Mouse (Mus musculus) heart, adult 2 months (tissue): ENCODE measurements around the gene Hacd1.

Experiments used
- CTCF ChIP-seq: fragments of 200-600 bp; IDR thresholded peaks from 2 replicates; pipeline ENCODE4 v1.8.1; 2022; ENCODE audit warnings: antibody characterized with exemption, mild to moderate bottlenecking, moderate library complexity
- POLR2A ChIP-seq: fragments of 200-500 bp; IDR thresholded peaks from 2 replicates; pipeline ENCODE4 v1.6.1; 2011; ENCODE audit warnings: mild to moderate bottlenecking, low read depth, low read length, control low read depth; ENCODE audit not compliant: insufficient read depth

GRCm38 (mm10) chr2:13956463-13956862 is 99.5 kb downstream of the Hacd1 start:
- TF ChIP-seq CTCF: no peak
- TF ChIP-seq POLR2A: no peak
